ENCODE assay signal across 33 mouse cellular contexts in genomic region chr17:76046438-76046837, GRCm38 (mm10).
"Had no signal": no experiment of that assay in that cellular context is flagged by ENCODE, and none has a peak within 500 bp of the region (broad histone marks: within the 10 kb centered on the region; RNA-seq: fewer than 3 reads in every experiment).

No protein-coding gene starts in this region.

- ATAC-seq: liver, embryonic 12.5 days; liver, postnatal 0 days; lung, postnatal 0 days; midbrain, embryonic 13.5 days; midbrain, embryonic 15.5 days; midbrain, embryonic 16.5 days had no signal

- H3K4me2 ChIP-seq: limb, embryonic 12.5 days; limb, embryonic 13.5 days; limb, embryonic 15.5 days; liver, embryonic 11.5 days; liver, embryonic 12.5 days; liver, embryonic 13.5 days; liver, embryonic 15.5 days; lung, embryonic 14.5 days; lung, embryonic 15.5 days; midbrain, embryonic 11.5 days; midbrain, embryonic 12.5 days; midbrain, embryonic 13.5 days; midbrain, embryonic 15.5 days; neural tube, embryonic 12.5 days; neural tube, embryonic 13.5 days had no signal

- H3K9ac ChIP-seq: limb, embryonic 12.5 days; limb, embryonic 13.5 days; limb, embryonic 15.5 days; liver, embryonic 12.5 days; liver, embryonic 13.5 days; liver, embryonic 14.5 days; liver, embryonic 15.5 days; liver, postnatal 0 days; lung, embryonic 14.5 days; lung, embryonic 15.5 days; midbrain, embryonic 12.5 days; midbrain, embryonic 13.5 days; midbrain, embryonic 15.5 days; neural tube, embryonic 12.5 days; neural tube, embryonic 13.5 days had no signal

- H3K27ac ChIP-seq: limb, embryonic 10.5 days; limb, embryonic 12.5 days; limb, embryonic 13.5 days; limb, embryonic 15.5 days; liver, embryonic 12.5 days; liver, embryonic 13.5 days; liver, embryonic 14.5 days; liver, embryonic 15.5 days; lung, embryonic 15.5 days; macrophage; midbrain, embryonic 10.5 days; midbrain, embryonic 12.5 days; midbrain, embryonic 13.5 days; midbrain, embryonic 15.5 days; neural tube, embryonic 12.5 days; neural tube, embryonic 13.5 days had no signal

- H3K9me3 ChIP-seq: limb, embryonic 10.5 days; limb, embryonic 13.5 days; limb, embryonic 15.5 days; liver, embryonic 12.5 days; liver, embryonic 15.5 days; lung, embryonic 15.5 days; megakaryocyte, embryonic 14.5 days; midbrain, embryonic 10.5 days; midbrain, embryonic 12.5 days; midbrain, embryonic 13.5 days; midbrain, embryonic 15.5 days; neural tube, embryonic 12.5 days had no signal

- H3K27me3 ChIP-seq: limb, embryonic 12.5 days; limb, embryonic 13.5 days; limb, embryonic 15.5 days; liver, embryonic 12.5 days; liver, embryonic 13.5 days; liver, embryonic 15.5 days; lung, embryonic 15.5 days; megakaryocyte, embryonic 14.5 days; midbrain, embryonic 12.5 days; midbrain, embryonic 13.5 days; midbrain, embryonic 15.5 days; neural tube, embryonic 12.5 days; neural tube, embryonic 13.5 days had no signal

- H3K4me1 ChIP-seq: limb, embryonic 10.5 days; limb, embryonic 12.5 days; limb, embryonic 13.5 days; limb, embryonic 15.5 days; liver, embryonic 12.5 days; liver, embryonic 13.5 days; liver, embryonic 15.5 days; lung, embryonic 15.5 days; megakaryocyte, embryonic 14.5 days; midbrain, embryonic 10.5 days; midbrain, embryonic 12.5 days; midbrain, embryonic 13.5 days; midbrain, embryonic 15.5 days; neural tube, embryonic 12.5 days; neural tube, embryonic 13.5 days had no signal

- H3K36me3 ChIP-seq: limb, embryonic 10.5 days; limb, embryonic 12.5 days; limb, embryonic 13.5 days; limb, embryonic 15.5 days; liver, embryonic 12.5 days; liver, embryonic 13.5 days; liver, embryonic 15.5 days; lung, embryonic 15.5 days; midbrain, embryonic 10.5 days; midbrain, embryonic 12.5 days; midbrain, embryonic 13.5 days; midbrain, embryonic 15.5 days; neural tube, embryonic 12.5 days; neural tube, embryonic 13.5 days had no signal

- H3K4me3 ChIP-seq: limb, embryonic 10.5 days; limb, embryonic 12.5 days; limb, embryonic 13.5 days; limb, embryonic 15.5 days; liver, embryonic 12.5 days; liver, embryonic 13.5 days; liver, embryonic 15.5 days; lung, embryonic 15.5 days; megakaryocyte, embryonic 14.5 days; midbrain, embryonic 10.5 days; midbrain, embryonic 12.5 days; midbrain, embryonic 13.5 days; midbrain, embryonic 15.5 days; myocyte; neural tube, embryonic 12.5 days; neural tube, embryonic 13.5 days had no signal

- DNase-seq: left cerebral cortex, postnatal 4 days; liver; liver, embryonic 13.5 days; liver, postnatal 0 days; lung, adult 18-20 months; lung, adult 2 months; lung, embryonic 14.5 days; lung, postnatal 10 days; lung, postnatal 14 days; lung, postnatal 36 days; lung, postnatal 4 days; midbrain, embryonic 14.5 days had no signal
